Mouse (Mus musculus) lung, postnatal 10 days (tissue): Measurements from ENCODE around the gene Pip5kl1.

Source experiments
- DNase-seq: peaks from one replicate; pipeline ENCODE4 v3.0.0; 2021

Gene Pip5kl1

GRCm38 (mm10) chr2:32620682-32621516 is 46.3 kb downstream of the Pip5kl1 start:
- DNase-seq = peak; percentile 86

DNA sequence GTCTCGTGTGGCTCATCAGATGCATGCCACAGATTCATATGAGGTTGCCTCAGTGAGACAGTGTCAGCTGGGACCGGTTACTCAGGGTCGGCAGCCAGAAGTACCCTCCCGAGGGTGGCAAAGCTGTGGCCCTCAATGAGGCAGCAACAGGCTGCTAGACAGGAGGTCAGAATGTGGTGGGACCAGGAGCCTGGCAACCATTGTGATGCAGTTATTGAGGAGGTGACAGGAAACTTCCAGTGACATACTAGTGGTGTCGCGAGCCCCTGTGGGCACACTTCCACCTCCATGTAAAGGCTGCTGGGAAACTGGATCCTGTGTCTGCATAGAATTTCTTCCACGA is 46.9 kb downstream of the Pip5kl1 start, which contains the start of gene Ak1:
Gene Ak1 (plus strand): TSS at position 242 of the 343 bp plus-strand sequence.
- DNase-seq = no peak

DNA sequence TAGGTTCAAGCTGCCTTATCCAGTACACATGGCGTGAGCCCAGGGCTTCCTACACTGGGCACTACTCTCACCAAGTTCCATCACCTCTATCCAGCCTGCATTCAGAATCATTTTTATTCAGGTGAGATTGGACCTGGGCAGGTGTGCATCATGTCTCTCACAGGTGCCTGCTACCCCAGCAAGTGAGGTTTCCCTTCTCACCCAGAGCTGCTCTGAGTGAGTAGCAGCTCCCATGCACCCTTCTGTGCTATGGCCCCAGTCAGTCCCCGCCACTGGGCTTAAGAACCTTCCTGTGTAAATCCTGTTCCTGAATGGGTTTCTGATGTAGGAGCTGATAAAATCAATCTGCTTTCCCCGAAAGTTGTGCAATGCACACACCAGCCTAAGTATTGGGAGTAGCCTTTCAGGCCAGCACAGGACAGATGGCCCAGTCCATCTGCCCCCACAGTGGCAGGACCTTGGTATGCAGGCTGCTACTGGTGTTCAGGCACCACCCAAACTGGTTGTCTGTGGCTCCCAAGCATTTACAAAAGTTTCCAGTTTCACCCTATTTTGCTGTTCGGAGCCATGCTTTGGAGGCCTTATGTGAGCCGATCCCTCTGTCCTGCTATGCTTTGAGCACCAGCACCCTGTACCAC is 49.6 kb downstream of the Pip5kl1 start:
- no peak for DNase-seq

DNA sequence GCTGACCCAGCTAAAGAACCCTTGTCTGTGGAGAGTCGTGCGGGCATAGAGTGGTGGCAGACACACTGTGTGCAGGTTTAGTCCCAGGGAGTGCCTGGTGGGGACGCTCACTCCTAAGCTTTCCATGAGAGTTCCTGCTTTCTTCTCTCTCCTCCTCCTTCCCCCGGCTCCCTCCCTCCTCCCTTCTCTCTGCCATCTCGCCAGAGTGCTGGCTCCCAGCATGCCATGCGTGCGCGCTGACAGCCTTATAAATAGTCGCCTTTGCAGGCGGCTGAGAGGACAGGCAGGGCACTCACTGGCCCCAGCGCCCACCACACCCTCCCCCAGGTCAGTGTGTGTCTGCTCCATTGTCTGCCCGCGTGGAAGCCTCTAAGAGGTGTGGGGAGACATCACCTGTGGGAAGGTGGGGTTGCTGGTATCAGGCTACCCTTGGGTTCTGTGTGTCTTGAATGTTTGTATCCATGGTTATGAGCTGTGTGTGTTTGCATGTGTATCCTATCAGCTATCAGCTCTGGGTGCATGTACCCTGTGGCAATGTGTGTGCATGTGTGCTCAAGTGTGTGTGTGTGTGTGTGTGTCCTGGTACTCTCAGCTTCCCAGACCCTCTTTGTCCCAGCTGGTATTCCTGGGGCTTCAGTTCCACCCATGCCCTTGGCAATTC is 50.7 kb downstream of the Pip5kl1 start:
- peak; percentile 93 for DNase-seq

DNA sequence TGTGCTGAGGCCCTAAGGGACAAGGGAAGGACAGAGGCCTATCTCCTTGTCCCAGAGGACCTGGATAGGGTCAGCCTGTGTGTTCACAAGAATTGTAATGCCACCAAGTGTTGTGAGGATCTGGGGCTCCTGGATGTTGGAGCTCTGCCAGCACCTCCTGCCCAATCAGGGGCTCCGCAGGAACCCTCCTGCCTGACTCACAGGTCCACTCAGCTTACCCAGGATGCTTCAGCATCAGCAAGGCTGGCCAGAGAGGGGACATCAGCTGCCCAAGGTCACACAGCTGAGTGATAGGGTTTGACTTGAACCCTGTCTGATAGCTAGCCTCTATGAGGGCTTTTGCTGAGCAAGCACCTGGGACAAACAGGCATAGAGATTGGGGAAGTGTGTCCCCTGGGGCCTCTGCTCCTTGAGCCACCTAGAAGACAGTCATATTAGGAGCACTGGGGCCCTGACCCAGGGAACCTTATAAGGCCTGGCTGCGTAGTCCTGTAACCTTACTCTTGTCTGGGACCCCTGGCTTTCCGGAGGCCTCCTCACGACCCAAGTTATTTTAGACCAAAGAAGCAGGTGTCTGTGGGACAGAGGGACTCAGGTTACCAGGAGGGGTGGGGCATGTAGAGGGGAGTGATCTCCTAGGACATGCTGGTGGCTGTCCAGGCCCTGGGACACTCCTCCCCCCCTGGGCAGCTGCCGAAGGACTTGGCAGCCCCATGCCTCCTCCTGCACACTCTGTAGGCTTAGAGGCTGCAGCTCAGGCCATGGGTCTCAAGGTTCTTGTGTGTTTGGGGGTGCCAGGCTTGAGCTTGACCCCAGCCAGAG is 51.5 kb downstream of the Pip5kl1 start:
- DNase-seq = peak; percentile 74

DNA sequence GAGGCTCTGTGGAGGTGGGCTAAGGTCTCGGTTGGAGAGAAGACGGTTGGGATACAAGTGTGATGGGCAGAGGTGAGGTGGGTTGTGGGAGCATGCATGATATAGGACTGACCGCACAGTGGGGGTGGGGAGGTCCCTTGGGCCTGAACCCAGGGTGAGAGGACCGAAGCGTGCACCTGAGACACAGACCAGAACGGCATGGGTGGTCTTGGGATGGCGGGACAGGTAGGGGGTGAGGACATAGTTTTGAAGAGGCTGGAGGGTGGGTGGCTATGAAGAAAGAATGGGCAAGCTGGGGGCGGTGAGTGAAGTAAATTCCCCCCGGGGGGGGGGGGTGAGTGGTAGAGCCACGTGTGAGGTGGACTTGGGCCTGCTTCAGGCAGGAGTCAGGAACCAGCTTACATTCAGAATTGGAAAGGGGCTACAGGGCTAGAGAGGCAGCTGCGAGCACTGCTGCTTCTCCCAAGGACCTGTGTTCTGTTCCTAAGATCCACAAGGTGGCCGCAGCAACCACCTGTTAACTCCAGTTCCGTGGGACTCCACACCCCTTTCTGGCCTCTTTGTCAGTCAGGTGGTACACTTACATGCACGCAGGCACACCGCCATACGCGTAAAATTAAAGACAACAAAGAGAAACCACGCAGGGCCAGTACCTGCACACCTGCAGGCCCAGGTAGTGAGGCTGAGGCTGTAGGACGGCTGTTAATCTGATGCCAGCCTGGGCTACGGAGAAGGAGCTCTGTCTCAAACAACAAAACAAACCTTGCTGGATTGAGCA is 52.9 kb downstream of the Pip5kl1 start:
- DNase-seq = peak; percentile 33

DNA sequence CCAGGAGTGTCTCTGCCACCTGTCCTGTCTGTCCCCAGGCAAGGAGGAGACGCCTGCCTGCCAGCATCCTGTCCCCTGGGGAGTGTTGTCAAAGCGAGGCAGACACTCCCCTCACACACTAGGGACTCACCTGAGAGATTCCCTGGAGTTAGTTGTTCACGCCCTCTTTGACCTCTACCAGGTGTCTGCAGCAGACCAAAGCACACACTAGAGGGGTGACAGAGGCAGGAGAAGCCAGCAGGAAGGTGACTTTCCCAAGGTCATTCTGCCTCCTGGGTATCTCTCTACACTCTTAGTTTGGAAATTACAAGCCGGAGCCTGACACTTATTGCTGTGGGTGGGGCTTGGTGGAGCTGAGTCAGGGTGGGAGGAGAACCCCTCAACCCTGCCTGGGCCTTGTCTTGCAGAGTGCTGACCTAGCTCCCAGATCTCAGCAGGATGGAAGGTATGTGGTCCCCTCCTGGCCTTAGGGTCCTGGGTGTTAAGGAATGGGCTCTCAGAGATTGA is 53.5 kb downstream of the Pip5kl1 start:
- peak; percentile 59 for DNase-seq

DNA sequence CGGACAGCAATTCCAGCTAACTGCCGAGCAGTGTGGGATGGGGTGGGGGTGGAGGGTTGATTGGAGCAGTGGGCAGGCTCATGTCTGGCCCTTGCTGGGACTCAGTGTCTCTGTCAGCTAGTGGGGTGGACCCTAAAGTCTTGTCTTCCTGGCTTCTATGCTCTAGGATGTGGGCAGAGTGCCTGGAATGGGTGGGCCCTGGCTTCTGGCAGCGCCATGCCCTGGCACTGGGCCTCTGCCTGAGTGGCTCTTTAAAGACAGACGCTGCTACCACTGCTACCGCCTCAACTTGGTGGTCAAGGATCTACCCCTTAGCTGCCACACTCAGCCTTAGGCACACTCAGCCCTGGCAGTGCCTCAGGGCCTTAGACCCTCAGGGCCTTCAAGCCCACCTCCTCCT is 54.1 kb downstream of the Pip5kl1 start:
- DNase-seq = peak; percentile 94

GRCm38 (mm10) chr2:32629276-32629976 is 54.8 kb downstream of the Pip5kl1 start:
- DNase-seq = peak; percentile 91

DNA sequence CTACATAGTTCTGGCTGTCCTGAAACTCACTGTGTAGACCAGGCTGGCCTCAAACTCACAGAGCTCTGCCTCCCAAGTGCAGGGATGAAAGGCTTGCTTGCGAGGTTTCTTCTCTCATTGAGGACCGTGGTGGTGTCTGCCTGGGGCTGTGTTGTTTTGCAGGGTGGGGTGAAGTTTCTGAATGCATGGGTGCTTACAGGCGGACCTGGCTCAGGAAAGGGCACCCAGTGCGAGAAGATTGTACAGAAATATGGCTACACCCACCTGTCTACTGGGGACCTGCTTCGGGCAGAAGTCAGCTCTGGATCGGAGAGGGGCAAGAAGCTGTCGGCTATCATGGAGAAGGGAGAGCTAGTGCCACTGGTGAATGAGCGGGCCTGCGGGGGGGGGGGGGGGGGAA is 55.4 kb downstream of the Pip5kl1 start:
- DNase-seq = no peak

GRCm38 (mm10) chr2:32631046-32631445 is 56.4 kb downstream of the Pip5kl1 start:
- DNase-seq = no peak

DNA sequence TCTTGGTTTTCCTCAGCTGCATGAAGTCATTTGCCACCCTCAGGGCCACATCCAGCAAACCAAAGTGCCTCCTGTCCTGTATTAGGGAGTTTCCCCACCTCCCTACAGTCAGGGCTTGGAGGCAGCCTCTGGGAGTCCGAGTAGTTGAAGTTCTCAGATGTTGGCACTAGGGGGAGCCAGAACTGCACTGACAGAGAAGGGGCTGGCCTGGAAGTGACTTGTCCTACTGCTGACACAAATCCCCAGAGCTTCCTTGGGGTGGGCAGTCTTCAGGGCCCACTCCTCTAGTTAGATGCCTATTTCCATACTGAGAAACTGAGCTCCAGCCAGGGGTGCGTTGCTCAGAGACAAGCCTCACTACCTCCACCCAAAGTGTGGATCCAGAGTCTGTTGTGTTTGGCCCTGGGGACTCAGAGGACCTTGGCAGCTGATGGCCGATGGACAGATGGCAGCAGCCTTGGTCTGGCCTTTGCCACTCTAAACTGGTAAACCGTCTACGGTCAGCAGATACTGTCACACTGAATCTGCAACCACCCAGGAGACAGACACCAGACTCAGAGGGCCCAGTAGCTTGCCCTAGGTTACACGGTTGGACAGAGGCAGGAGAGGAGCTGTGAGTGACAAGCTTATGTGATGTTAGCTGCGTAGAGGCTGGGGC is 57.3 kb downstream of the Pip5kl1 start:
- peak; percentile 94 for DNase-seq
